Mouse (Mus musculus) limb, embryonic 11.5 days (tissue): Measurements from ENCODE around the gene Gcm1. TPM values are rescaled to one million over a fixed set of nuclear protein-coding genes. Genes with fewer than 3 reads are reported as not detected.
A peak's percentile ranks its signal among the peaks of the same experiment; 100 is the strongest.

Experiments used
- ATAC-seq: fragments of 200-750 bp; cut with Nextera tagmentation; 2 replicates; pipeline ENCODE4 v1.8.0; 2017; ENCODE audit warnings: low read depth; ENCODE audit not compliant: insufficient number of reproducible peaks, low FRiP score, low TSS enrichment
- DNase-seq: peaks from one replicate; pipeline ENCODE4 v3.0.0-alpha.2; 2015; ENCODE audit warnings: low spot score
- H3K27ac ChIP-seq: fragments of 300-500 bp; sonication (generic); replicated peaks from 2 replicates; pipeline ENCODE4 v1.5.1; 2014; ENCODE audit warnings: low read depth, mild to moderate bottlenecking, low read length
- H3K27me3 ChIP-seq: fragments of 300-500 bp; sonication (generic); 2 replicates; pipeline ENCODE4 v1.6.1; 2014; ENCODE audit warnings: mild to moderate bottlenecking, low read length, mixed read lengths; ENCODE audit not compliant: control insufficient read depth, insufficient read depth
- H3K36me3 ChIP-seq: fragments of 300-500 bp; sonication (generic); 2 replicates; pipeline ENCODE4 v1.6.1; 2014; ENCODE audit warnings: mild to moderate bottlenecking, low read length, moderate library complexity, mixed read lengths; ENCODE audit not compliant: control insufficient read depth, insufficient read depth
- H3K4me1 ChIP-seq: fragments of 300-500 bp; sonication (generic); 2 replicates; pipeline ENCODE4 v1.6.1; 2014; ENCODE audit warnings: low read length, mixed read lengths; ENCODE audit not compliant: control insufficient read depth, insufficient read depth
- H3K4me2 ChIP-seq: fragments of 300-500 bp; sonication (generic); 2 replicates; pipeline ENCODE4 v1.6.1; 2014; ENCODE audit warnings: low read depth, mild to moderate bottlenecking, moderate library complexity; ENCODE audit not compliant: severe bottlenecking
- H3K4me3 ChIP-seq: fragments of 300-500 bp; sonication (generic); 2 replicates; pipeline ENCODE4 v1.5.1; 2014; ENCODE audit warnings: low read depth, low read length
- H3K9ac ChIP-seq: fragments of 300-500 bp; sonication (generic); 2 replicates; pipeline ENCODE4 v1.6.1; 2014; ENCODE audit warnings: mild to moderate bottlenecking, low read length
- H3K9me3 ChIP-seq: fragments of 300-500 bp; sonication (generic); 2 replicates; pipeline ENCODE4 v1.6.1; 2016; ENCODE audit warnings: low read length; ENCODE audit not compliant: control insufficient read depth
- WGBS: fragments of 180-500 bp; shearing (Covaris S2); extraction: QIAGEN DNeasy Blood & Tissue Kit; methylation state at CpG from one replicate; pipeline ENCODE4 v1.1.7; 2014; 5-methylcytosine and 5-hydroxymethylcytosine counted together
- polyA plus RNA-seq: library from polyadenylated mRNA; unstranded; fragments of >200 nt; fragmentation: Nextera tagmentation; extraction: Ambion mirVana; gene quantifications from 2 replicates; pipeline ENCODE4 v1.2.1, GENCODE M21; 2014

Gene Gcm1
- polyA plus RNA-seq, result 0.09 and 0.25 TPM in 2 replicates

GRCm38 (mm10) chr9:78051677-78052076 is at the start of gene Gcm1:
Gene Gcm1 (plus strand): TSS chr9:78051924.
- DNase-seq, result no peak
- Histone ChIP-seq H3K4me2 (no peak within 1 kb of the TSS), H3K36me3 (no peaks in the 10 kb centered on the region), H3K4me3 (no peak within 1 kb of the TSS), H3K27me3 (no peaks in the 10 kb centered on the region), H3K4me1 (peaks cover 5% of the 10 kb centered on the region; the same call in 1 of the 2 replicates), H3K9me3 (no peaks in the 10 kb centered on the region), H3K27ac (no peak within 1 kb of the TSS), H3K9ac (no peak within 1 kb of the TSS)
- WGBS, result 56% methylated on average over 3 of the region's 3 CpGs
- ATAC-seq, result no peak

- H3K27me3 ChIP-seq, result no peaks in the 10 kb centered on the region
These were observed 48.4 kb upstream of the Gcm1 start for GRCm38 (mm10) chr9:78003278-78003677.

GRCm38 (mm10) chr9:78005481-78005880 is 46.2 kb upstream of the Gcm1 start:
- Histone ChIP-seq H3K4me1 (no peaks in the 10 kb centered on the region), H3K9ac (no peak overlapping the region), H3K9me3 (no peaks in the 10 kb centered on the region), H3K4me3 (no peak overlapping the region), H3K4me2 (no peak overlapping the region), H3K27me3 (no peaks in the 10 kb centered on the region), H3K36me3 (no peaks in the 10 kb centered on the region), H3K27ac (no peak overlapping the region)
- ATAC-seq (no peak), DNase-seq (peak; percentile 44)
- 48% methylated on average over 3 of the region's 3 CpGs for WGBS

More at GRCm38 (mm10) chr9:78003278-78003677, 48.4 kb upstream of the Gcm1 start:
- Histone ChIP-seq H3K27ac (no peak overlapping the region), H3K4me1 (no peaks in the 10 kb centered on the region), H3K9me3 (no peaks in the 10 kb centered on the region), H3K4me2 (no peak overlapping the region), H3K4me3 (no peak overlapping the region), H3K9ac (no peak overlapping the region), H3K36me3 (no peaks in the 10 kb centered on the region)
- 98% methylated on average over 2 of the region's 2 CpGs for WGBS
- DNase-seq (no peak), ATAC-seq (no peak)

- Histone ChIP-seq H3K9me3 (no peaks in the 10 kb centered on the region), H3K36me3 (no peaks in the 10 kb centered on the region), H3K4me3 (no peak overlapping the region), H3K4me1 (no peaks in the 10 kb centered on the region), H3K27me3 (no peaks in the 10 kb centered on the region), H3K4me2 (no peak overlapping the region), H3K9ac (no peak overlapping the region), H3K27ac (no peak overlapping the region)
- 0 out of 2 replicates have a peak, but pooled peaks have one; percentile 31 for ATAC-seq
- WGBS, result 55% methylated on average over 19 of the region's 19 CpGs
- peak; percentile 82 for DNase-seq
These were observed 45.3 kb upstream of the Gcm1 start for GRCm38 (mm10) chr9:78006209-78007001.

- 91% methylated on average over 7 of the region's 7 CpGs for WGBS
- Histone ChIP-seq H3K36me3 (no peaks in the 10 kb centered on the region), H3K27me3 (no peaks in the 10 kb centered on the region), H3K4me1 (no peaks in the 10 kb centered on the region), H3K9ac (no peak overlapping the region), H3K4me3 (no peak overlapping the region), H3K9me3 (no peaks in the 10 kb centered on the region), H3K4me2 (no peak overlapping the region), H3K27ac (no peak overlapping the region)
- DNase-seq (no peak), ATAC-seq (no peak)
These were observed 42.3 kb upstream of the Gcm1 start for GRCm38 (mm10) chr9:78009382-78009781.

- Histone ChIP-seq H3K27ac (no peak overlapping the region), H3K36me3 (no peaks in the 10 kb centered on the region), H3K4me2 (no peak overlapping the region), H3K4me3 (no peak overlapping the region), H3K9ac (no peak overlapping the region), H3K4me1 (no peaks in the 10 kb centered on the region), H3K27me3 (no peaks in the 10 kb centered on the region), H3K9me3 (no peaks in the 10 kb centered on the region)
- no peak for ATAC-seq
- 80% methylated on average over 5 of the region's 5 CpGs for WGBS
- DNase-seq, result no peak
These were observed 41.5 kb upstream of the Gcm1 start for GRCm38 (mm10) chr9:78010187-78010586.

- ATAC-seq (no peak), DNase-seq (no peak)
- Histone ChIP-seq H3K36me3 (no peaks in the 10 kb centered on the region), H3K4me2 (no peak overlapping the region), H3K27ac (no peak overlapping the region), H3K9ac (no peak overlapping the region), H3K9me3 (no peaks in the 10 kb centered on the region), H3K4me1 (no peaks in the 10 kb centered on the region), H3K4me3 (no peak overlapping the region), H3K27me3 (no peaks in the 10 kb centered on the region)
- WGBS, result 90% methylated on average over 10 of the region's 10 CpGs
These were observed 41.0 kb upstream of the Gcm1 start for GRCm38 (mm10) chr9:78010707-78011106.

GRCm38 (mm10) chr9:78012066-78012465 is 39.7 kb upstream of the Gcm1 start:
- 89% methylated on average over 4 of the region's 4 CpGs for WGBS

More at GRCm38 (mm10) chr9:78012066-78012465, 39.7 kb upstream of the Gcm1 start:
- no peak overlapping the region for H3K27ac ChIP-seq
- no peak overlapping the region for H3K4me3 ChIP-seq
- H3K9ac ChIP-seq, result no peak overlapping the region
- ATAC-seq, result no peak
- H3K36me3 ChIP-seq, result no peaks in the 10 kb centered on the region
- H3K27me3 ChIP-seq, result no peaks in the 10 kb centered on the region
- no peak for DNase-seq
- no peaks in the 10 kb centered on the region for H3K9me3 ChIP-seq
- no peak overlapping the region for H3K4me2 ChIP-seq
- no peaks in the 10 kb centered on the region for H3K4me1 ChIP-seq
